Mouse (Mus musculus): Measurements from ENCODE around the gene Kif5a. TPM values are rescaled to one million over a fixed set of nuclear protein-coding genes. Genes with fewer than 3 reads are reported as not detected.
A peak's percentile ranks its signal among the peaks of the same experiment; 100 is the strongest.
"Not testable (repeated sequence)": the region's sequence is repeated elsewhere in the genome, so short reads cannot be mapped to it uniquely, and the experiment has no call there.

Kif5a gene
- polyA plus RNA-seq (2015; fragmentation: Nextera tagmentation; extraction: Ambion mirVana): 0.36 and 0.70 TPM in 2 replicates

GRCm38 (mm10) chr10:127262548-127263398 is at the start of gene Kif5a:
Gene Kif5a, minus strand, starts transcription at chr10:127263348.
- Histone ChIP-seq H3K27me3 (ENCODE audit: control insufficient read depth, insufficient read depth, low read length) (peaks cover 30% of the 10 kb centered on the region), H3K9ac (ENCODE audit: low read length) (peak within 1 kb of the TSS; percentile 58), H3K27ac (ENCODE audit: low read length) (no peak within 1 kb of the TSS), H3K4me3 (ENCODE audit: low read length) (peak within 1 kb of the TSS; percentile 48), H3K9me3 (replicated peaks; ENCODE audit: control insufficient read depth, low read length) (no peaks in the 10 kb centered on the region), H3K36me3 (ENCODE audit: control insufficient read depth, insufficient read depth) (no peaks in the 10 kb centered on the region), H3K4me2 (ENCODE audit: low read depth, low read length) (peak within 1 kb of the TSS; percentile 82), H3K4me1 (ENCODE audit: control insufficient read depth, insufficient read depth, low read length) (peaks cover 14% of the 10 kb centered on the region)
- ATAC-seq (replicated peaks; ENCODE audit: extremely low read depth, insufficient read depth, low FRiP score): no peak
- 2% methylated on average over 53 of the region's 53 CpGs for WGBS

DNA sequence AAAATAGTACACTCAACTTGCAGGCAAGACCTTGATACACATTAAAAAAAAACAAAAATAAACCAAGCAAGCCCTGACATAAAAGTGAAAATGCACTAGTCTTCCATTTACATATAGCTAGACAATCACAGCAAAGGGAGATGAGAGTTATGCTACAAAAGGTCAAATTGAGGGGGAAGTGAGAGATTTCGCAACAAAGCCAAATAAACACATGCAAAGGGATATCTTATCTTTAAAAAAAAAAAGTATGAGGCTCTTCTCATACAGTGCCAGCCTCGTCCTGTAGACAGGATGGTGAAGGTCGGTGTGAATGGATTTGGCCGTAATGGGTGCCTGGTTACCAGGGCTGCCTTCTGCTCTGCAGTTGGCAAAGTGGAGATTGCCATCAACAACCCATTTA is 49.7 kb upstream of the Kif5a start:
- ATAC-seq (replicated peaks; ENCODE audit: extremely low read depth, insufficient read depth, low FRiP score): no peak
- no peaks in the 10 kb centered on the region for H3K27me3 ChIP-seq (ENCODE audit: control insufficient read depth, insufficient read depth, low read length)
- no peak overlapping the region for H3K4me3 ChIP-seq (ENCODE audit: low read length)
- H3K36me3 ChIP-seq (ENCODE audit: control insufficient read depth, insufficient read depth): peaks cover 10% of the 10 kb centered on the region
- no peak overlapping the region for H3K27ac ChIP-seq (ENCODE audit: low read length)
- no peak overlapping the region for H3K9ac ChIP-seq (ENCODE audit: low read length)
- H3K4me1 ChIP-seq (ENCODE audit: control insufficient read depth, insufficient read depth, low read length): peaks cover 11% of the 10 kb centered on the region
- no peaks in the 10 kb centered on the region for H3K9me3 ChIP-seq (replicated peaks; ENCODE audit: control insufficient read depth, low read length)
- 51% methylated on average over 4 of the region's 4 CpGs for WGBS
- no peak overlapping the region for H3K4me2 ChIP-seq (ENCODE audit: low read depth, low read length)

DNA sequence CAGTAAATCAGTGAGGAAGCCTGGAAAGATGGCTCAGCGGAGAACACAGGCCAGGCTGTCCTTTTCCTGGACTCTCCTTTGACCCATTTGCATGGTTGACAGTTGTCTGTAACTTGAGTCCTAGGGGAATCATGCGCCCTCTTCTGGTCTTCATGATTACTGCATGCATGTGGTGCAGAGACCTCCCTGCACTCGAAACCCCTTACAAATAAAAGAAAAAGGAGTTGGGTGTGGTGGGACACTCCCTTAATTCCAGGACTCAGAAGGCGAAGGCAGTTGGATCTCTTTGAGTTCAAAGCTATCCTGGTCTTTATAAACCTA is 49.2 kb upstream of the Kif5a start:
- H3K9ac ChIP-seq (ENCODE audit: low read length): peak overlapping the region; percentile 75
- peak overlapping the region; percentile 88 for H3K27ac ChIP-seq (ENCODE audit: low read length)
- WGBS: 1% methylated on average over 4 of the region's 4 CpGs
- peak overlapping the region; percentile 80 for H3K4me3 ChIP-seq (ENCODE audit: low read length)
- peaks cover 16% of the 10 kb centered on the region for H3K36me3 ChIP-seq (ENCODE audit: control insufficient read depth, insufficient read depth)
- peak; percentile 58 for ATAC-seq (replicated peaks; ENCODE audit: extremely low read depth, insufficient read depth, low FRiP score)
- H3K4me1 ChIP-seq (ENCODE audit: control insufficient read depth, insufficient read depth, low read length): peaks cover 11% of the 10 kb centered on the region
- H3K4me2 ChIP-seq (ENCODE audit: low read depth, low read length): peak overlapping the region; percentile 77
- no peaks in the 10 kb centered on the region for H3K9me3 ChIP-seq (replicated peaks; ENCODE audit: control insufficient read depth, low read length)
- H3K27me3 ChIP-seq (ENCODE audit: control insufficient read depth, insufficient read depth, low read length): no peaks in the 10 kb centered on the region

- H3K27me3 ChIP-seq (ENCODE audit: control insufficient read depth, insufficient read depth, low read length): no peaks in the 10 kb centered on the region
- peaks cover 11% of the 10 kb centered on the region for H3K4me1 ChIP-seq (ENCODE audit: control insufficient read depth, insufficient read depth, low read length)
- H3K9me3 ChIP-seq (replicated peaks; ENCODE audit: control insufficient read depth, low read length): no peaks in the 10 kb centered on the region
- peak; percentile 94 for ATAC-seq (replicated peaks; ENCODE audit: extremely low read depth, insufficient read depth, low FRiP score)
- peak within 1 kb of the TSS; percentile 88 for H3K27ac ChIP-seq (ENCODE audit: low read length)
- peak within 1 kb of the TSS; percentile 77 for H3K4me2 ChIP-seq (ENCODE audit: low read depth, low read length)
- H3K4me3 ChIP-seq (ENCODE audit: low read length): peak within 1 kb of the TSS; percentile 80
- WGBS: under 1% methylated on average over 65 of the region's 65 CpGs
- peaks cover 17% of the 10 kb centered on the region for H3K36me3 ChIP-seq (ENCODE audit: control insufficient read depth, insufficient read depth)
- peak within 1 kb of the TSS; percentile 84 for H3K9ac ChIP-seq (ENCODE audit: low read length)
Observed at GRCm38 (mm10) chr10:127311476-127312355, 48.6 kb upstream of the Kif5a start, which contains the start of gene Mars. Gene Mars, minus strand, starts transcription at chr10:127311786.

GRCm38 (mm10) chr10:127310523-127311475 is 47.7 kb upstream of the Kif5a start:
- peak overlapping the region; percentile 80 for H3K4me3 ChIP-seq (ENCODE audit: low read length)
- no peaks in the 10 kb centered on the region for H3K9me3 ChIP-seq (replicated peaks; ENCODE audit: control insufficient read depth, low read length)
- peak overlapping the region; percentile 77 for H3K4me2 ChIP-seq (ENCODE audit: low read depth, low read length)
- peaks cover 22% of the 10 kb centered on the region for H3K36me3 ChIP-seq (ENCODE audit: control insufficient read depth, insufficient read depth)
- no peaks in the 10 kb centered on the region for H3K27me3 ChIP-seq (ENCODE audit: control insufficient read depth, insufficient read depth, low read length)
- peaks cover 11% of the 10 kb centered on the region for H3K4me1 ChIP-seq (ENCODE audit: control insufficient read depth, insufficient read depth, low read length)
- ATAC-seq (replicated peaks; ENCODE audit: extremely low read depth, insufficient read depth, low FRiP score): peak; percentile 17; the same call in 1 of the 2 replicates
- peak overlapping the region; percentile 53; the same call in 1 of the 2 replicates for H3K27ac ChIP-seq (ENCODE audit: low read length)
- WGBS: 35% methylated on average over 23 of the region's 23 CpGs
- peak overlapping the region; percentile 84 for H3K9ac ChIP-seq (ENCODE audit: low read length)

DNA sequence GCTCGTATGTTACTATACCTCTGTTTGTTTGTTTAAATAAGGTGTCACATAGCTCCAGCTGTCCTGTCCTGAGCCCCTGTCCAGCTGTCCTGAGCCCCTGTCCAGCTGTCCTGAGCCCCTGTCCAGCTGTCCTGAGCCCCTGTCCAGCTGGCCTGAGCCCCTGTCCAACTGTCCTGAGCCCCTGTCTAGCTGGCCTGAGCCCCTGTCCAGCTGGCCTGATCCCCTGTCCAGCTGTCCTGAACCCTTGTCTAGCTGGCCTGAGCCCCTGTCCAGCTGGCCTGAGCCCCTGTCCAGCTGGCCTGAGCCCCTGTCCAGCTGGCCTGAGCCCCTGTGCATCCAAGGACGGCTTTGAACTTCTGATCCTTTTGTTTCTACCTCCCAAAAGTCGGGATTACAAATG is 46.0 kb upstream of the Kif5a start:
- not testable (repeated sequence) for ATAC-seq (replicated peaks; ENCODE audit: extremely low read depth, insufficient read depth, low FRiP score); H3K27me3 ChIP-seq (ENCODE audit: control insufficient read depth, insufficient read depth, low read length); H3K27ac ChIP-seq (ENCODE audit: low read length); H3K9ac ChIP-seq (ENCODE audit: low read length); H3K4me3 ChIP-seq (ENCODE audit: low read length); H3K4me2 ChIP-seq (ENCODE audit: low read depth, low read length); H3K9me3 ChIP-seq (replicated peaks; ENCODE audit: control insufficient read depth, low read length)
- Histone ChIP-seq H3K4me1 (ENCODE audit: control insufficient read depth, insufficient read depth, low read length) (peaks cover 11% of the 10 kb centered on the region), H3K36me3 (ENCODE audit: control insufficient read depth, insufficient read depth) (peaks cover 34% of the 10 kb centered on the region)
- 86% methylated on average over 3 of the region's 3 CpGs for WGBS

GRCm38 (mm10) chr10:127303136-127303535 is 40.0 kb upstream of the Kif5a start:
- no peaks in the 10 kb centered on the region for H3K9me3 ChIP-seq (replicated peaks; ENCODE audit: control insufficient read depth, low read length)
- H3K27me3 ChIP-seq (ENCODE audit: control insufficient read depth, insufficient read depth, low read length): no peaks in the 10 kb centered on the region
- no peak for ATAC-seq (replicated peaks; ENCODE audit: extremely low read depth, insufficient read depth, low FRiP score)
- no peaks in the 10 kb centered on the region for H3K4me1 ChIP-seq (ENCODE audit: control insufficient read depth, insufficient read depth, low read length)
- 88% methylated on average over 11 of the region's 11 CpGs for WGBS
- no peak overlapping the region for H3K4me3 ChIP-seq (ENCODE audit: low read length)
- H3K27ac ChIP-seq (ENCODE audit: low read length): no peak overlapping the region
- peaks cover 67% of the 10 kb centered on the region for H3K36me3 ChIP-seq (ENCODE audit: control insufficient read depth, insufficient read depth)
- H3K9ac ChIP-seq (ENCODE audit: low read length): no peak overlapping the region
- no peak overlapping the region for H3K4me2 ChIP-seq (ENCODE audit: low read depth, low read length)

- H3K36me3 ChIP-seq (ENCODE audit: control insufficient read depth, insufficient read depth): peaks cover 72% of the 10 kb centered on the region
- H3K9me3 ChIP-seq (replicated peaks; ENCODE audit: control insufficient read depth, low read length): no peaks in the 10 kb centered on the region
- H3K4me1 ChIP-seq (ENCODE audit: control insufficient read depth, insufficient read depth, low read length): peaks cover 11% of the 10 kb centered on the region
- no peaks in the 10 kb centered on the region for H3K27me3 ChIP-seq (ENCODE audit: control insufficient read depth, insufficient read depth, low read length)
- no peak for ATAC-seq (replicated peaks; ENCODE audit: extremely low read depth, insufficient read depth, low FRiP score)
- H3K4me3 ChIP-seq (ENCODE audit: low read length): no peak overlapping the region
- WGBS: 93% methylated on average over 6 of the region's 6 CpGs
- no peak overlapping the region for H3K27ac ChIP-seq (ENCODE audit: low read length)
- H3K4me2 ChIP-seq (ENCODE audit: low read depth, low read length): no peak overlapping the region
- H3K9ac ChIP-seq (ENCODE audit: low read length): no peak overlapping the region
Observed at GRCm38 (mm10) chr10:127300361-127300760, 37.2 kb upstream of the Kif5a start.
